Mouse (Mus musculus) adrenal gland (tissue): ENCODE data around the gene Agrp.

Experiments used
- intact Hi-C: fragments of 180-260 bp; cut with DNase I; formaldehyde crosslinking; loops from one replicate; pipeline ENCODE4 v1.15.1; 2025
- microRNA-seq, 2 experiments: library from miRNA; unstranded; fragments of <30 nt; microRNA quantifications; one replicate each; pipeline ENCODE4; 2019

The Agrp gene

DNA sequence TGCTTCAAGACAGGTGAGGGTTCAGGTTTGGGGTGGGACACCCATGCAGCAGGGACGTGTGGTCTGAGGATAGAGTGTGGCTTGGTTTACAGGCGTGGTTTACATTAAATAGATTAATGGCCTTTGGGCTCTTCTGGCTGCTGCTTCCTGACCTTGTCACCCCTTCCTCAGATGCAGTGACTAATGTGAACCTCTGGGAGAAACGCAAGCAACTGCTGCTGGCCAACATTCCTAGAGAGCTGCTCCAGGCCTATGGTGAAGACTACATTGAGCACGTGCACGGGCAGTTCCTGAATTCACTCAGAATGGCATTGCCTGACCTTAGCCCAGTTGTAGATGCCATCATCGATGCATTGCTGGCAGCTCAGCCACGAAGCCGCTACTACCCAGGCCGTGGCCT is 114.3 kb downstream of the Agrp start:
- intact Hi-C loops, result no loop called here

DNA sequence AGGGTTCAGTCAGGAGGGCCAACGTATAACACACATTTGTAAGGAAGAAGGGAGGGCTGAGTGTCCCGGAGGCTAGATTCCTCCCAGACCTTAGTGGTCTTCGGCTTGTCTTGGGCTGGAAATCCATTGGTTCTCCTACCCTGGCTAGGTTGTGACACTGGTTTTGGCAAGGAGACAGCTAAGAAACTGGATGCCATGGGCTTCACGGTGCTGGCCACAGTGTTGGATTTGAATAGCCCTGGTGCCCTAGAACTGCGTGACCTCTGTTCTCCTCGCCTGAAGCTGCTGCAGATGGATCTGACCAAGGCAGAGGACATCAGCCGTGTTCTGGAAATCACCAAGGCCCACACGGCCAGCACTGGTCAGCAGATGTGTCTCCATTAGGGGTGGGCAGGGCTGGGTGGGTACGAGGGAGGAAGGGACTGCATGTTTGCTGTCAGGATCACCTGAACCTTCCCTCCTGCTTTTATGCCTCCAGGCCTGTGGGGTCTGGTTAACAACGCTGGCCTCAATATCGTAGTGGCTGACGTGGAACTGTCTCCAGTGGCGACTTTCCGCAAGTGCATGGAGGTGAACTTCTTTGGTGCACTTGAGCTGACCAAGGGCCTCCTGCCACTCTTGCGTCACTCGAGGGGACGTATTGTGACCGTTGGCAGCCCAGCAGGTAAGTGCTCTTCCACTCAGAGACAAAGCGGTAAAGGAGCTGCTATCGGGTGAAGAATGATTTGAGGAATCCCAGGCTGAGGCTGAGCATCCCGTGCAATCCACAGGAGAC is 115.0 kb downstream of the Agrp start:
- intact Hi-C loops, result no loop called here

DNA sequence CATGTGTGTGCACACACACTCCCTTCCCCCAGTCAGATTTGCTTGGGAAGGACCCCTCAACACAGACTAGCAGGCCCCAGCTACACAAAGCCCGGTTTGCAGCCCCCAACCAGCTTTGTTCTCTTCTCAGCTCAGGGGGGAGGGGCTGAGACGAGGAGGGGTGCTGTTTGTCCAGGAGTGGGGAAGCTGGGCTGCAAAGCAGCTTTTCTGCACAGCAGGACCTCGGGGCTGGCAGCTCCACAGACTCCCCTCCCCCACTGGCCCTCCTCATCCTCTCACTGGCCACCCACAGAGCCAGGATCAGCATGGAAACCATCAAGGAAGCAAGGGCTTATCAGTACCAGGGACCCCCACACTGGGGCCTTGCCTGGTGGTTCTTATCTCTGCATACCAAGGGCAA is 116.1 kb downstream of the Agrp start:
- intact Hi-C loops, result no loop called here

DNA sequence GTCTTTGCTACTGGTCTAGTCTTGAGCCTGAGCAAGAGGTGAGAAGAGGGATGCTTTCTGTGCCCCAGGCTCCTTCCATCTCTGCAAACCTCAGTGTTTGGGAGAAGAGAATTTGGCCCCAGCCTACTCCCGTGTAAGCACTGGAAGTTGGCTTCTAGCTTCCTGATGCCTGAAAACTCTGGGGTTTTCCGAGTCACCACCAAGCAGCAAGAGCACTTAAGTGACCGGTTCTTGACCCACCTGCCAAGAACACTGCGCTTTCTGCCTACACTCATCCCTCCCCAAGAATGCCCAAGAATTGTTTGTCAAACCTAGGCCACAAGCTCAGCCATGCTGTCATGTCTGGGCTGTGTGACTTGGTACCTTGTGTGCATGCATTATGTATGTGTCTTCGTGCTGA is 116.7 kb downstream of the Agrp start:
- intact Hi-C loops, result no loop called here

DNA sequence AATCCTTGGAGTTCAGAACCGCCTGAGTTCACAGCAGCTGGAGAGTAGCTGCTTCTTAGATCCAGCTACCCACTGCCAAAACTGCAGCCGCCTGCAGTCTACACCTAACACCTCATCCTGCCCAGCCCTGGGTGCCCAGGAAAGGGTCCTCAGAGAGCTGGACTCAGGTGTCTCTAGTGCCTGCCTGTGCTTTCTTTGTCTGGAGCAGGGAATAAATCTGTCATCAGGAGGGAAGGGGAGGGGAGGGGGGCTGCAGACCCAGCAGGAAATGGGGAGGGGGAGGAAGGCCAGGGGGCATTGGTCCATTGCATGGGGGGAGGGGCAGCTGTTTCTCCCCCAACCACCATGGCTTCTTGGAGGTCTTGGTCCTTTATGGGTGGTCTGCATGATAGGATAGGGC is 117.6 kb downstream of the Agrp start:
- intact Hi-C loops, result no loop called here

DNA sequence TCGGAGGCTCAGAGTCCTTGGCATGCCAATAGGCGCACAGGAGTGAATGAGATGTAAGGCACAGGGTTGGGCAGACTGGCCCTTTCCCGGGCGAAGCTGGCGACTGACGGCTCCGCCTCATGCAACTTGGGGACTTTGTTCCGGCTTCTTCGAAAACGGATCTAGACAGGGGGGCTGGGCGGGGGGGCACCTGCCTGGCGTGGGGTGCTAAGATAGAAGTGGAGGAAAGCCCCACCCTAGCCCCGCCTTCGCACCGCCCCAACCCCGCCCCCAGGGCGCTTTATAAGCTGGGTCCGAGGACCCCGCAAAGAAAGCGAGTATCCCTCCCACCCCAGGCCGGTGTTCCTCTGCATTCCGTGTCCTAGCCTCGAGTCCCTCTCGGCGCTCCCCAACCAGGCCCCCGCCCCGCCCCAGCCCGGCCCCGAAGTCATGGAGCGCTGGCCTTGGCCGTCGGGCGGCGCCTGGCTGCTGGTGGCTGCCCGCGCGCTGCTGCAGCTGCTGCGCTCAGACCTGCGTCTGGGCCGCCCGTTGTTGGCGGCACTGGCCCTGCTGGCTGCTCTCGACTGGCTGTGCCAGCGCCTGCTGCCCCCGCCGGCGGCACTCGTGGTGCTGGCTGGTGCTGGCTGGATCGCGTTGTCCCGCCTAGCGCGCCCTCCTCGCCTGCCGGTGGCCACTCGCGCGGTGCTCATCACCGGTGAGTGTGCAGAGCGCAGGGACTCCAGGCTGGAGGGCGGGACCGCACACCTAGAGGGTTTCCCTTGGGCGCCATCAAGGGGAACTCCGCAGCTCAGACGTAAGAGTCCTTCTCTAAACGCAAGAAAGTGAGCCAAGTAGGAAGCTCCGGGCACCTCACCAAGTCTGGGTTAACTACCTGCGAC is 118.5 kb downstream of the Agrp start, which contains the start of gene Hsd11b2:
TSS of gene Hsd11b2 (plus strand) at position 320 of the 878 bp plus-strand sequence.
- intact Hi-C loops, result loop anchor here (1.0 kb wide), 1 partner anchor 36 kb away; no protein-coding TSS in a partner anchor

DNA sequence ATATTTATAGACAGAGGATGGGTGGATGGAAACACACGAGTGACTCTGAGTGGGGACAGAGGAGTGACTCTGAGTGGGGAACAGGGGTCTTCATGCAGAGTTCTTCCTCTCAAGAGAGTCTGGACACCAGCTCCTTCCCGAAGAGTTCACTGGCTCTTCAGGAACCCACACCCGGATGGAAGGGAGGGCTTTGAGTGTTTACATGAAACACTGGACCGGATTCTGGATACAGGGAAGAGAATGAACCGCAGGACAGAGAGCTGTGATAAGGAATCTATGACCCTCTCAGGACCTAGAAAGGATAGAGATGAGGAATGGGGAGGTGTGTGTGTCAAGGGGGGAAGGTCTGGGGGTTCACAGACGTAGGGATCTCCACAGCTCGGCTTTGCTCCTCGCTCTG is 119.8 kb downstream of the Agrp start:
- intact Hi-C loops, result no loop called here

Small RNA genes within 50 kb of the gene (microRNA-seq; reads per million reads assigned to microRNA genes)
- gene Mir1966, result 0 to 0.12 reads per million in 2 experiments
